Mouse (Mus musculus) intestine, embryonic 16.5 days (tissue): Measurements from ENCODE around the gene Dars. TPM values are rescaled to one million over a fixed set of nuclear protein-coding genes. Genes with fewer than 3 reads are reported as not detected.

ENCODE experiments used
- ATAC-seq: fragments of 200-750 bp; cut with Nextera tagmentation; 2 replicates; pipeline ENCODE4 v1.8.0; 2017; ENCODE audit warnings: moderate TSS enrichment, moderate library complexity
- H3K27ac ChIP-seq: fragments of 300-500 bp; sonication (generic); 2 replicates; pipeline ENCODE4 v1.5.1; 2014; ENCODE audit warnings: mild to moderate bottlenecking, low read length
- H3K27me3 ChIP-seq: fragments of 300-500 bp; sonication (generic); replicated peaks from 2 replicates; pipeline ENCODE4 v1.6.1; 2014; ENCODE audit warnings: low read length, control low read depth, mixed read lengths; ENCODE audit not compliant: control insufficient read depth, insufficient read depth
- H3K36me3 ChIP-seq: fragments of 300-500 bp; sonication (generic); 2 replicates; pipeline ENCODE4 v1.6.1; 2014; ENCODE audit warnings: low read length, control low read depth; ENCODE audit not compliant: control insufficient read depth, insufficient read depth
- H3K4me1 ChIP-seq: fragments of 300-500 bp; sonication (generic); 2 replicates; pipeline ENCODE4 v1.6.1; 2014; ENCODE audit warnings: low read length, control low read depth, mixed read lengths; ENCODE audit not compliant: control insufficient read depth, insufficient read depth
- H3K4me2 ChIP-seq: fragments of 300-500 bp; sonication (generic); 2 replicates; pipeline ENCODE4 v1.6.1; 2014; ENCODE audit warnings: low read depth, low read length, control low read depth
- H3K4me3 ChIP-seq: fragments of 300-500 bp; sonication (generic); 2 replicates; pipeline ENCODE4 v1.5.1; 2014; ENCODE audit warnings: mild to moderate bottlenecking, low read length
- H3K9ac ChIP-seq: fragments of 300-500 bp; sonication (generic); 2 replicates; pipeline ENCODE4 v1.6.1; 2014; ENCODE audit warnings: low read depth, low read length
- H3K9me3 ChIP-seq: fragments of 300-500 bp; sonication (generic); 2 replicates; pipeline ENCODE4 v1.6.1; 2016; ENCODE audit warnings: low read length, control low read depth; ENCODE audit not compliant: control insufficient read depth
- WGBS: fragments of 180-500 bp; shearing (Covaris S2); extraction: QIAGEN DNeasy Blood & Tissue Kit; methylation state at CpG from one replicate; pipeline ENCODE4 v1.1.7; 2014; 5-methylcytosine and 5-hydroxymethylcytosine counted together
- polyA plus RNA-seq: library from polyadenylated mRNA; unstranded; fragments of >200 nt; fragmentation: Nextera tagmentation; extraction: Ambion mirVana; gene quantifications from 2 replicates; pipeline ENCODE4 v1.2.1, GENCODE M21; 2015

Gene Dars
- polyA plus RNA-seq, 1 experiment from 2014 or later = 178 TPM

DNA sequence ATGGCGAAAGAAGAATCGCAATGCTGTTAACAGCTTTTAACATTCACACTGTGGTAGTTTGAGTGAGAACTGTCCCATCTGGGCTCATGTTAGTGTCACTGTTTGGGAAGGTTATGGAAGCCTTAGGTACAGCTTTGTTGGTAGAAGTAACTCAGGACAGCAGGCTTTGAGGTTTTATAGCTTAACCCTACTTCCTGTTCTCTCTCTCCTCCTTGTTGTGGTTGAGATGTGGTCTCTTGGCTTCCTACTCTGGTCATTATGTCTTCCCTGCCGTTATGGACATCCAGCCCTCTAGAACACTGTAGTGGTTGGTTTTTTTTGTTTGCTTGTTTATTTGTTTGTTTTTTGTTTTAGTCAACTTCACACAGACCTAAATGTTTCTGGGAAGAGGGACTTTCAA lies 18.8 kb upstream of the Dars start:
- H3K4me2 ChIP-seq = no peak overlapping the region
- no peaks in the 10 kb centered on the region for H3K4me1 ChIP-seq
- no peaks in the 10 kb centered on the region for H3K9me3 ChIP-seq
- no peak overlapping the region for H3K4me3 ChIP-seq
- no peak for ATAC-seq
- 83% methylated on average over 3 of the region's 3 CpGs for WGBS
- H3K27ac ChIP-seq = no peak overlapping the region
- no peaks in the 10 kb centered on the region for H3K27me3 ChIP-seq
- no peaks in the 10 kb centered on the region for H3K36me3 ChIP-seq
- no peak overlapping the region for H3K9ac ChIP-seq

- Histone ChIP-seq H3K36me3 (no peaks in the 10 kb centered on the region), H3K4me1 (no peaks in the 10 kb centered on the region), H3K27ac (no peak overlapping the region), H3K4me2 (no peak overlapping the region), H3K4me3 (no peak overlapping the region), H3K27me3 (no peaks in the 10 kb centered on the region), H3K9me3 (no peaks in the 10 kb centered on the region), H3K9ac (no peak overlapping the region)
- WGBS = 59% methylated on average over 4 of the region's 4 CpGs
- ATAC-seq = no peak
These were observed 18.4 kb upstream of the Dars start for GRCm38 (mm10) chr1:128435551-128435950.

DNA sequence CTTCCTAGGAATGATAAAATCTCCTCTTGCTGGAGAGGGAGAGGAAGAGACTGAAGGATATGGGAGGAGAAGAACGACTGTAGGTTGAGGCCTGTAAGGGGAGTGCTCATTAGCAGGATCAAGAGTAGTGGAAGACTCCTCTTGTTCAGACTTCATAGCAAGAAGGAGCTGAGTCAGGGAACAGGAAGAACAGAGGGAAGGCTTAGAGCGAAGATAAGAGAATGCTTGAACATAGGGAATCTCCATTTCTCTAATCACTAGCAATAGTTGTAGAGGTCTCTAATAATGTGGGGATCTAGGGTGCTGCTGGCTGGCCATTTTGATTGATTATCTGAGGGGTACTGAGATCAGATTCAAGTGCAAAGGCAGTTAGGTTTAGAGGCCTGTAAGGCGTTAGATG lies 7.8 kb upstream of the Dars start:
- no peak for ATAC-seq

DNA sequence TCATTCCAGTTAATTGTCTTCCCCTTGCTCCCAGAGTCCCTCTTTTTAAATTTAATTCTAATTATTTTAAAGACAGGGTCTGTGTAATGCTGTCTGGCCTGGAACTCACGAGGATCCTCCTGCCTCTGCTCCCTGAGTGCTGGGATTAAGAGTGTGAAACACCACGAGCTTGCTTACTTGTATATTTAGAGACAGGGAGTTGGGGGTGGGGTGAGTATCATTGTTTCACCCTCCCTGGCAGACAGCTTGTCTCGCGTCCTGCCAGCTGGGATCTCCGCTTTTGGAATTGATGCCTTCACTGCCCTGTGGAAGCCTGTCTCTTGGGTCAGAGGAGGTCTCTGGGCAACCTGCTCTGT lies 343 bp upstream of the Dars start:
- H3K4me3 ChIP-seq = peak overlapping the region; percentile 94
- no peaks in the 10 kb centered on the region for H3K27me3 ChIP-seq
- H3K9ac ChIP-seq = no peak overlapping the region
- no peaks in the 10 kb centered on the region for H3K9me3 ChIP-seq
- H3K4me1 ChIP-seq = no peaks in the 10 kb centered on the region
- WGBS = 46% methylated on average over 5 of the region's 5 CpGs
- H3K27ac ChIP-seq = 0 out of 2 replicates have a peak overlapping the region, but pooled peaks have one; percentile 30
- H3K4me2 ChIP-seq = peak overlapping the region; percentile 69
- no peaks in the 10 kb centered on the region for H3K36me3 ChIP-seq
- peak; percentile 6 for ATAC-seq

More for the DNA sequence above, 7.8 kb upstream of the Dars start:
- H3K27ac ChIP-seq = no peak overlapping the region
- H3K27me3 ChIP-seq = no peaks in the 10 kb centered on the region
- H3K4me3 ChIP-seq = no peak overlapping the region
- WGBS = 76% methylated on average over 3 of the region's 3 CpGs
- no peak overlapping the region for H3K4me2 ChIP-seq
- H3K36me3 ChIP-seq = no peaks in the 10 kb centered on the region
- no peaks in the 10 kb centered on the region for H3K4me1 ChIP-seq
- H3K9ac ChIP-seq = no peak overlapping the region
- H3K9me3 ChIP-seq = no peaks in the 10 kb centered on the region

DNA sequence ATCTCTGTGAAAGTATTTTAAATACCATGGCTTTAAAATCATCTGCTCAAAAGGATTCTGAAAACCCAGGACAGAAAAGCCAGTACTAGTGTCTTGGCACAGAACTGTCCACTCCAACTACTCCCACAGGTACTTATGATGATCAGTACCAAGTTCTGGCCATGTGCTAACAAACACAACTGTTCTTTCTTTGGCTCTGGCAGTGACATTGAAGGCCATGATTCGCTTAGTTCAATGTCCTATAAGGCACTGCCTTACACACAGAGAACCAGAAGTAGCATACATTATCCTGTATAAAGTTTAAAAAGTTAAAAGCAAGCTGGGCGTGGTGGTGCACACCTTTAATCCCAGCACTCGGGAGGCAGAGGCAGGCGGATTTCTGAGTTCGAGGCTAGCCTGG lies 6.0 kb downstream of the Dars start:
- no peak for ATAC-seq
- Histone ChIP-seq H3K4me2 (no peak overlapping the region), H3K9ac (no peak overlapping the region), H3K27ac (no peak overlapping the region), H3K4me3 (no peak overlapping the region), H3K9me3 (no peaks in the 10 kb centered on the region), H3K4me1 (0 out of 2 replicates have a peak, but pooled peaks cover 3% of the 10 kb centered on the region), H3K36me3 (0 out of 2 replicates have a peak, but pooled peaks cover 3% of the 10 kb centered on the region), H3K27me3 (no peaks in the 10 kb centered on the region)
- WGBS = 95% methylated on average over 5 of the region's 5 CpGs

DNA sequence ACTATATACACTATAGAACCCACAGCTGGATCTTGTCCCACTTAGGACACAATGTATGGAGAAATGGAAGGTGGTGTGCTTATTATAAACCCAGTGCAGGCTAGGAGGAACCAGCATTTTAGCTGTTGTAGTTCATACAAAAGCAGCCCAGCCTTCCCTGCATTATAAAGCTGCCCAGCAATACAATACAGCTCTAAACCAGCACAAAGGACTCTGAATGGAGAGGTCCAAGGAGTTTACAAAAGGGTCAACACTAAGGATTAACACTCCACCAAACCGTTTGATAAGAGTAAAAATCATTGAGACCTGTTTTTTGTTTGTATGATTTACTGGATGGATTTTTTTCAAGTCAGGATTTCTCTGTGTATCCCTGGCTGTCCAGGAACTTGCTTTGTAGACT lies 10.3 kb downstream of the Dars start:
- no peak overlapping the region for H3K27ac ChIP-seq
- no peak for ATAC-seq
- no peaks in the 10 kb centered on the region for H3K27me3 ChIP-seq
- no peak overlapping the region for H3K4me3 ChIP-seq
- H3K4me1 ChIP-seq = 0 out of 2 replicates have a peak, but pooled peaks cover 3% of the 10 kb centered on the region
- no peaks in the 10 kb centered on the region for H3K9me3 ChIP-seq
- H3K36me3 ChIP-seq = 0 out of 2 replicates have a peak, but pooled peaks cover 3% of the 10 kb centered on the region
- H3K4me2 ChIP-seq = no peak overlapping the region
- WGBS = 43% methylated on average over 1 of the region's 1 CpGs
- no peak overlapping the region for H3K9ac ChIP-seq

DNA sequence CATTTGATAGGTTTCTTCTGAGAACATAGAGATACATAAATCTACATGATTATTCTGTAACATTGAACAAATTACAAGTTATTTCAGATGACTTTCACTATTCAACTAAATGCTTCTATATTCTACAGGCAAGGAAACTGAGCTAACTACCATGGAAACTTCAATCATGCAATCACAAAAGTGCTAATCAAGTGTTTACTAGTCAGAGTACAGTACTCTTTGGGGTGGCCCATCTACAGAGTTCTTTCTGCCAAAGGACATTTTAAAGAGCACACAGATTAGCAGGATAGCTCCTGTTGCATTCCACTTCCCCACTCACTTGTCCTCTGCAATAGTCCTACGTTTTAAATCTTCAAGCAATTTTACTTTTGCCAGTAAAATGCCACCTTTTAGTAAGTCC lies 11.5 kb downstream of the Dars start:
- no peak overlapping the region for H3K9ac ChIP-seq
- H3K36me3 ChIP-seq = no peaks in the 10 kb centered on the region
- H3K9me3 ChIP-seq = no peaks in the 10 kb centered on the region
- no peak overlapping the region for H3K27ac ChIP-seq
- 64% methylated on average over 1 of the region's 1 CpGs for WGBS
- H3K4me3 ChIP-seq = no peak overlapping the region
- H3K27me3 ChIP-seq = no peaks in the 10 kb centered on the region
- H3K4me2 ChIP-seq = no peak overlapping the region
- ATAC-seq = no peak
- H3K4me1 ChIP-seq = 0 out of 2 replicates have a peak, but pooled peaks cover 3% of the 10 kb centered on the region

DNA sequence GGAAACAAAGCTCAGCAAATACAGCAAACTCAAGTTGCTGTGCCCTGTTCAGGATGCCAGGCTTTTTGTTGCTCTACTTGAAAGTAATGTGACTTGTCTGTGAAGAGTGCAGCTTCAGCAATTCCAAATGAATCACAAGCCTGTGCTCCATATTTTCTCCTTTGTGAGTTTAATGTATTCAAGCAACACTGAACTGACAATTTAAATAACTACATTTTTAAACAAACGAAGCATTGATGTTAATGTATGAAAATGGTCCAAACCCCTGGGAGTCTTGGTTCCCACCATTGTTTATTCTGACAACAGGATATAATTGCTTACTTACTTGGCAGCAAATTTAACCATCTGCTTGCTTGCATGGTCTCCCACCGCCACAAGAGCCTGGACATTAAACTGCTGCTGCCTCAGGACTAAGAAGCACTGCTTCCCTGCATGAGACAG lies 12.1 kb downstream of the Dars start:
- ATAC-seq = peak; percentile 72
- Histone ChIP-seq H3K36me3 (no peaks in the 10 kb centered on the region), H3K4me3 (no peak overlapping the region), H3K9me3 (no peaks in the 10 kb centered on the region), H3K9ac (no peak overlapping the region), H3K4me2 (no peak overlapping the region), H3K27ac (peak overlapping the region; percentile 28; the same call in 1 of the 2 replicates), H3K4me1 (0 out of 2 replicates have a peak, but pooled peaks cover 3% of the 10 kb centered on the region), H3K27me3 (no peaks in the 10 kb centered on the region)
- 41% methylated on average over 2 of the region's 2 CpGs for WGBS

GRCm38 (mm10) chr1:128400926-128401325 lies 16.2 kb downstream of the Dars start:
- Histone ChIP-seq H3K4me3 (no peak overlapping the region), H3K9me3 (no peaks in the 10 kb centered on the region), H3K36me3 (no peaks in the 10 kb centered on the region), H3K4me1 (peaks cover 2% of the 10 kb centered on the region; the same call in 1 of the 2 replicates), H3K27ac (no peak overlapping the region), H3K4me2 (no peak overlapping the region), H3K27me3 (no peaks in the 10 kb centered on the region), H3K9ac (no peak overlapping the region)
- ATAC-seq = no peak
- WGBS = 75% methylated on average over 2 of the region's 2 CpGs
